Mouse (Mus musculus) layer of hippocampus, adult 9-10 months (tissue): Measurements from ENCODE around the gene Tmem106a.
"Not testable (repeated sequence)": the region's sequence is repeated elsewhere in the genome, so short reads cannot be mapped to it uniquely, and the experiment has no call there.

Source experiments
- DNase-seq: peaks from one replicate; pipeline ENCODE4 v3.0.0; 2022; ENCODE audit warnings: low spot score

The Tmem106a gene

GRCm38 (mm10) chr11:101602491-101602890, 20.4 kb downstream of the Tmem106a start:
- DNase-seq, result no peak

- DNase-seq, result no peak
Measured at GRCm38 (mm10) chr11:101604116-101604515, 22.1 kb downstream of the Tmem106a start.

- DNase-seq, result not testable (repeated sequence)
Measured at GRCm38 (mm10) chr11:101604531-101605453, 22.8 kb downstream of the Tmem106a start.

- not testable (repeated sequence) for DNase-seq
Measured at GRCm38 (mm10) chr11:101607134-101607533, 25.1 kb downstream of the Tmem106a start.

DNA sequence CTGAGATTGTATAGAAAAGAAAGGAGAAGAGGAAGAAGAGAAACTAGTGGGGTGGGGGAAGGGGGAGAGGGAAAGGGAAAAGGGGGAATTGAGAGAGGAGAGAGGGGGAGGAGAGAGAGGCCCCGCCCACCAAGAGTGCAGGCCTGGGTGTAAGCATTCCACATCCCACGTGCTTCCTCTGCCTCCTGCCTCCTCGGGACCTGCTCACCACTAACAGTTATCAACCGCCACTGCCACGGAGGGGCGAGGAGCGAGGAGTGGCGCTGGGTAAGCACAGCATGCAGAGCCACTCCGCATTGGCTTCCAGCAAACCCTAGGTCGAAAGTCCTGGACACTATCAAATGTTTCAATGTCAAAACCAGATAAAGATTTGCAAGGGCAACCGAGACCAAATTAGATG, 28.4 kb downstream of the Tmem106a start:
- DNase-seq, result no peak

DNA sequence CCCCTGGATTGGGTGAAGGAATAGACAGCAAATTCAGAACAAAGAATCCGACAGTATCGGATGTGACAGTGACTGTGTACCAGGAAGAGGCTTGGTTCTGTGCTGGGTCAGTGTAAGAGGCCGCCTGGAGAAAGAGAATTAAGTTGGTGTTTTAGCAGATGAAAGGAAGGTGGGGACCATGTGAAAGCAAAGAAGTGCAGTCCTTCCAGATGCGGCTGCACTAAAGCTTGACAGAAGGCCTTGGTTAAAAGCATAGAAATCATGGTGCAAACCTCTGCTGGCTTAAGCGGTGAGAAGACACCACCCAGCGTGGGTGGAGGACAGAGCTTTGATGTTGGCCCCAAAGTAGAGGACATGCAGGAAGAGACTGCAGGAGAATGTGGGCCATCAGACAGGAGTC, 31.6 kb downstream of the Tmem106a start:
- DNase-seq, result no peak

GRCm38 (mm10) chr11:101614116-101614515, 32.1 kb downstream of the Tmem106a start:
- DNase-seq, result no peak

- DNase-seq, result no peak
Measured at GRCm38 (mm10) chr11:101615380-101615779, 33.3 kb downstream of the Tmem106a start.

GRCm38 (mm10) chr11:101616104-101616503, 34.1 kb downstream of the Tmem106a start:
- no peak for DNase-seq

DNA sequence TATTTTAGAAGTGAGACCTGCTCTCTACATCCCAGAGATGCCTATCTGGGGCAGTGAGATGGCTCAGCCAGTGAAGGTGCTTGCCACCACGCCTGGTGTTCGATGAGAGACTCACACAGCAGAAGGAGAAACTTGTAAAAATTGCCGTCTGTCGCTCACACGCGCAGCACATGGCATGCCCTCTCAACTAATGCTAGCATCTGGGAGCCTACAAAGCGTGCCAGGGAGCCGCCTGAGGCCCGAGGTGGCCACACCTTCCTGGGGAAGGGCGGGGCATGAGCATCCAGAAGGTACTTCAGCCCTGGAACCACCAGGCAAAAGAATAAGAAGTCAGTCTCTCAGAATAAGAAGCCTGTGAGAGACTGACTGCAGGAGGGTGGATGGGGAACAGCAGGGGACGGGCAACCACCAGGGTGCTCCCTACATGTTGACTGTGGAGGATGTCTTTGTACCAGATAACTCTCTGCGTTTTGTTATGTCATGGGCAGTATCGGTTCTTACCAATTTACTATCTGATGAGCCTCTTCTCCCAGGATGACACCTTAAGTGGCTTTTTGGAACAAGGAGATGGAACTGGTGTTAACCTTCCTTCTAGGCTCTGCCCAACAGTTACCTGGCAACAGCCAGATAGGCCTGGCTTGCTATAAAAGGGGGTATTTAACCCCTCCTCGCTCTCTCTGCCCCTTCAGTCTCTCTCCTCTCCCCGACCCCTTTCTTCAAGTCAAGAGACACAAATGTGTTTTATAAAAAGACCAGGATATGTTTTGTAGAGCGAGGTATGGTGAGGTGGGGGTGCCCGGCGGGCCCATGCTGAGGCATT, 35.1 kb downstream of the Tmem106a start:
- no peak for DNase-seq

DNA sequence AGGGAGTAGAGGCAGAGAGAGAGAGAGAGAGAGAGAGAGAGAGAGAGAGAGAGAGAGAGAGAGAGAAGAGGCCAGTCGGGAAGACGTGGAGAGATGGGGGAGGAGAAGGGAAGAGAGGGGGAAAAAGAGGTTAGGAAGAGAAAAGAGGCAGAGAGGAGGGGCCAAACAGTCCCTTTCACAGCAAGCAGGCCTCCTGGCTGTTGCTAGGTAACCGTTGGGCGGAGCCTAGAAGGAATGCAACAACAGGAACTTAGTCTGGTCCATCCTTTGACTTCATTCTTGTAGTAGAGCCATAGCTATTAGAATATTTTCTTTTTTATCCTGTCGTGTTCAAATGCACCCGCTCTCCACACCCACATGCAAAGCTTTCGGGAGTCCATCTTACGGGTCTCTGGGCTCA, 35.8 kb downstream of the Tmem106a start:
- DNase-seq, result no peak

DNA sequence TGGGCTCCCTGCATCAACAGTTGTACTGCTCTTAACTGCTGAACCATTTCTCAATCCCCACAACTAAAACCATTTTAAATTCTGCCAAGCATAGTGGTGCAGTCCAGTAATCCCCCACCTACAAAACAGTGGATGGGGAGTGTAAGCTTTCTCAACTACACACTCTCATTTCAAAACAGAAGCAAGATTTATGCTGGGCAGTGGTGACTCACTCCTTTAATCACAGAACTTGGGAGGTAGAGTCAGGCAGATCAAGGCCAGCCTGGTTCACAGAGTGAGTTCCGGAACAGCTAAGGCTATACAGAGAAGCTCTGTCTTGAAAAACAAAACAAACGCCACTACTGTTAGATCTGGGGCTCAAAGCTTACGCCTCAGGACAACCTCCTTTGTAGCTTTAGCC, 36.6 kb downstream of the Tmem106a start:
- DNase-seq, result no peak

DNA sequence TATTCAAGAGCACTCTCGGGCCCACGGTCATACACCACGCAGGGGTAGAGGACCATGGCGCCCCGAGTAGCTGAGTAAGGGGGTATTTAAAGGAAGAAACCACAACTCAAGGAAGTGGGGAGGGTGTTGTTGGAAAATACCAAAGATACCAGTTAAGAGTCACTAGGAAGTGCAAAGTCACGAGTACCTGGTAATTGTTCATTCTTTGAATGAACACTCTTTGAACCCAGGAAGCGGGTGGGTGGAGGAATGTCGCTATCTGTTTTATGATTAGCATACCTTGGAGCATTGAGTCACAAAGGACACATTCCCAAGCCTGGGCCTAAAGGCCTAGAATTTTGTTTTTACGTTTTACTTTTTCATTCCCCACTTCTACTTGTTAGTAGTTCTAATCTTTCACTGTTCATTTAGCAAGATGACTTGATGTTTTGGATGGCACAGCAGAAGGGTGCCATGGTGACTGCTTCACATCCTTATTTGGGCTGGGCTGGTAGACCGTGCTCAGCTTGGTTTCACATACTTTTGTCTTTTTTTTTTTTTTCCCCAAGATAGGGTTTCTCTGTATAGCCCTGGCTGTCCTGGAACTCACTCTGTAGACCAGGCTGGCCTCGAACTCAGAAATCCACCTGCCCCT, 38.1 kb downstream of the Tmem106a start:
- DNase-seq, result not testable (repeated sequence)

- DNase-seq, result no peak
Measured at GRCm38 (mm10) chr11:101626649-101626994, 44.6 kb downstream of the Tmem106a start.

GRCm38 (mm10) chr11:101626995-101627856, 45.2 kb downstream of the Tmem106a start, which contains the start of gene Rdm1:
Gene Rdm1 (plus strand): TSS chr11:101627195.
- DNase-seq, result no peak

- no peak for DNase-seq
Measured at GRCm38 (mm10) chr11:101627857-101628559, 46.0 kb downstream of the Tmem106a start.

- DNase-seq, result not testable (repeated sequence)
Measured at GRCm38 (mm10) chr11:101628733-101629417, 46.8 kb downstream of the Tmem106a start.

- no peak for DNase-seq
Measured at GRCm38 (mm10) chr11:101635660-101636059, 53.6 kb downstream of the Tmem106a start.

DNA sequence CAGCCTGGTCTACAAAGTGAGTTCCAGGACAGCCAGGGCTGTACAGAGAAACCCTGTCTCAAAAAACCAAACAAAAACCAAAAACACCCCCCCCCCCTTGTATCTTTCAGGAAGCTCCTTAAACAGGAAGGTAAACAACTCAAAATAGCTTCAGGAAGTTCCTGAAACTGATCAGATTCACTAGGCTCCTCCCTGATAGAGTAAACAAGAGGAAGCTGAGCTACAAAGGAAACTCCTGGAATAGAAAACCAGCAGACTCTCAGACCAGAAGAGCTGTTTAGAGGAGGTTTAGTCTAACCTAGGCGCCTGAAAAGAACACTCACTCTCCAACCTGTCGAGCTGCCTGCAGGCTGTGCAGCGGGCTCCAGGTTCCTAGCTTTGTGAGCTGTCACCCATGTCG, 57.7 kb downstream of the Tmem106a start:
- DNase-seq, result no peak
